Mouse (Mus musculus) brain, embryonic 14.5 days (tissue): ENCODE data around the gene Gm20403. TPM values are rescaled to one million over a fixed set of nuclear protein-coding genes. Genes with fewer than 3 reads are reported as not detected.
A peak's percentile ranks its signal among the peaks of the same experiment; 100 is the strongest.

Experiments used
- DNase-seq: peaks from one replicate; pipeline ENCODE4 v3.0.0-alpha.2; 2011; ENCODE audit warnings: low read depth
- CTCF ChIP-seq: fragments of 200-500 bp; IDR thresholded peaks from 2 replicates; pipeline ENCODE4 v1.5.1; 2012; ENCODE audit warnings: inconsistent platforms, mild to moderate bottlenecking, moderate library complexity, borderline replicate concordance; ENCODE audit not compliant: insufficient read depth, insufficient read length; ENCODE audit errors: extremely low read depth
- POLR2A ChIP-seq: fragments of 200-500 bp; IDR thresholded peaks from 2 replicates; pipeline ENCODE4 v1.6.1; 2012; ENCODE audit warnings: mild to moderate bottlenecking, inconsistent platforms, borderline replicate concordance; ENCODE audit not compliant: poor library complexity, insufficient read depth, insufficient read length, severe bottlenecking; ENCODE audit errors: extremely low read depth
- polyA plus RNA-seq: library from polyadenylated mRNA; depleted of rRNA; stranded (reverse); fragments of >200 nt; gene quantifications from 2 replicates; pipeline ENCODE4 v1.2.3, GENCODE M21; 2012

Gene Gm20403
- polyA plus RNA-seq, 1 experiment: not detected

DNA sequence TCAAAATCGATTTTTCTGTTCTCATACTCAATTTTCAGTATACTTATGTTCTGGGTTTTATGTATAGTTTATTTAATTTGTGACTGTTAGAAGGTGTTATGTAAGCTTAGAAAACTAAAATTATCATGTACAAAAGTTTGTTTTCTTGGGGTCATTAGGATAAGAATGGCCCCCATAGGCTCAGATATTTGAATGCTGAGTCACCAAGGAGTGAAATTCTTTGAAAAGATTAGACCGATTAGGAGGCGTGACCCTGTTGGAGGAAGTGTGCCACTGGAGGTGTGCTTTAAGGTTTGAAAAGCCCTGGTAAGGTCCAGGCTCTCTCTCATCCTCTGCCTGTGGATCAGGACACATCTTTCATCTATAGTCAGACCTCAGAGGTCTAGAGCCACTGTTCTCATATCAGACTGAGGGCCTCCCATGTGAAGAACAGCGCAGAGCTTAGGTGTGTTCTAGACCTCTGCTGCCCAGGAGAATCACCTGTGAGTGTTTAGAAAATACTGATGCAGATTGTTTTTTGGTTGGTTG is 2.1 kb upstream of the Gm20403 start:
- no peak for DNase-seq
- TF ChIP-seq POLR2A (no peak), CTCF (no peak)

GRCm38 (mm10) chr12:54987156-54987555 is 827 bp upstream of the Gm20403 start:
- TF ChIP-seq POLR2A: no peak
- no peak for DNase-seq

GRCm38 (mm10) chr12:54985257-54986051 is 875 bp downstream of the Gm20403 start:
- peak; percentile 63 for DNase-seq
- TF ChIP-seq CTCF (peak; percentile 10; the same call in 1 of the 2 replicates), POLR2A (peak; percentile 17; the same call in 1 of the 2 replicates)

GRCm38 (mm10) chr12:54984701-54985256 is 1.6 kb downstream of the Gm20403 start:
- TF ChIP-seq CTCF: no peak

DNA sequence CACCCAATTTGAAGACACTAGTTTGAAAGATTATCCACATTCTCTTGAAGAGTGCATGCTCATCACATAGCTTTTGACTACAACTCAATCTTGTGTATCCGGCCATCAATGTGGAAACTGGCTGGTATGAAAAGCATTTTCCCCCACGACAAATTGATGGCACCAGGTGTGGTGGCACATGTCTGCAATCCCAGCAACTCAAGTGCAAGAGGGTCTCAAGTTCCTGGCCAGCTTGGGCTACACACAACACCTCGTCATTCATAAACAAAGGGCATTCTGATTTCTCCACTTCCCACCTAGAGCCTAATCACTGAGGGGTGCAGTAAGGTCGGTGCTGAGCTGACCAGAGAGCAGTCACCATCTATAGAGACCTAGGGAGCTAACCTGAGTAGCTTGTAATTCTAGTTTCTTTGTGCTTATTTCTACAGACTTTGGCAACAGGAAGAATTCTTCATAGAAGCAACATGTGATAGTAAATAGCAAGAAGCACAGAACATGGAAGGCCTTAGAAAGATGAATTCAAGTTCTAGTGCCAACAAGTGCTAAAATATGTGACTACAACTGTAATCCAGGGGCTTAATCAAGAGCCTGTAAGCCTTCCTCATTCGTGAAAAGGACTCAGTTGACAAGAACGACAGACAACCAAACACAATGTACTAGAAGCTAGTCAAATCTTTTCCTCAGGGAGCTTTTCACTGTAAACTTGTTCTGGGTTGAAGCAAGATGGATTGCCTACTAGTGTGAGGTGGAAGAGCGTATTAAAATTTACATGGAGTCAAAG is 3.2 kb downstream of the Gm20403 start:
- no peak for DNase-seq
- TF ChIP-seq POLR2A (no peak), CTCF (no peak)

More at GRCm38 (mm10) chr12:54984701-54985256, 1.6 kb downstream of the Gm20403 start:
- DNase-seq: peak; percentile 75

DNA sequence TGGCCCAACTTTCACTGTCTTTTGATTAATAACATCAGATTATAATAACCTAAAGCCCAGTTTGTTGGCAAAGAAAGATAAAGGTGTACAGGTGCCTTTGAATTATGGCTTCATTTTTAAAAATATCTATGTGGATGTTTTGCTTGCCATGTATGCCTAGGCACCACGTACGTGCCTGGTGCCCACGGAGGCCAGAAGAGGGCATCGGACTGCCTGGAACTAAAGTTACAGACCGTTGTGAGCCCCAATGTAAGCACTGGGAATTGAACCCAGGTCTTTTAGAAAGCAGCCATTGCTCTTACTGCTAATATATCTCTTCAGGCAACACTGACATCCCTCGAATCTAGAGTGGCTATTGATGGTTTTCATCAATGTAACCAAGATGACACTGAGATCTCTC is 4.4 kb downstream of the Gm20403 start:
- DNase-seq: no peak

DNA sequence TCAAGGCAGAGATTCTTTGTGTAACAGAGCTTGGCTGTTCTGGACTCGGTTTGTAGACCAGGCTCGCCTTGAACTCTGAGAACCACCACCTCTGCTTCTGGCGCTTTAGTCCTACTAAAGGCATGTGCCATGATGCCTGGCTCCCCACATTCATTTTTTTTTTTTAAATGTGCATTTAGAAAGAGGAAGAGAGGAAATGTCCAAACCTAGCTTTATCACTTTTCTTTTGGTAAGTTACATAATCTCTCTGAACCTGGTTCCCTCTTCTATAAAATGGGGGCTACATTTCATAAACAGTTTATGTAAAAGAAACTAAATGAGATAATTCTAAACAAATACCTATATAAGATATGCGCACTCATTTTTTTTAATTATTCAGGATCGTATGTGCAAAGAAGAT is 5.4 kb downstream of the Gm20403 start:
- no peak for DNase-seq
- TF ChIP-seq CTCF: no peak

More for the DNA sequence above, 4.4 kb downstream of the Gm20403 start:
- no peak for TF ChIP-seq CTCF
- TF ChIP-seq POLR2A: no peak

GRCm38 (mm10) chr12:54980532-54980931 is 5.8 kb downstream of the Gm20403 start:
- no peak for TF ChIP-seq CTCF
- DNase-seq: no peak

DNA sequence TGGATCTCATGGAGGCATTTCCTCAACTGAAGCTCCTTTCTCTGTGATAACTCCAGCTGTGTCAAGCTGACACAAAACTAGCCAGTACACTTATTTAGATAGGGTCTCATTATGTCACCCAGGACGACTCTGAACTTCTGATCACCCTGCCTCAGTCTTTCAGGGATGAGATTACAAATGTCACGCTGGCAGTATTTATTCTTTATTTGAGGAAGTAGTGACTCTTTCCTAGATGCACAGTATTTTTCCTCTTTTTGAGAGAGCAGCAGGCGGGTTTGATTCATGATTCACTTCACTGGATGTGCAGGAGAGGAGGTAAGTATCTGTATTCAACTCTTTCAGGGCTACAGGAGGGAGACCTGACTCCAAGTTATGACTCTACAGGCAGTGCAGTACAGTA is 17.3 kb downstream of the Gm20403 start:
- TF ChIP-seq POLR2A: no peak
- no peak for TF ChIP-seq CTCF
- no peak for DNase-seq

DNA sequence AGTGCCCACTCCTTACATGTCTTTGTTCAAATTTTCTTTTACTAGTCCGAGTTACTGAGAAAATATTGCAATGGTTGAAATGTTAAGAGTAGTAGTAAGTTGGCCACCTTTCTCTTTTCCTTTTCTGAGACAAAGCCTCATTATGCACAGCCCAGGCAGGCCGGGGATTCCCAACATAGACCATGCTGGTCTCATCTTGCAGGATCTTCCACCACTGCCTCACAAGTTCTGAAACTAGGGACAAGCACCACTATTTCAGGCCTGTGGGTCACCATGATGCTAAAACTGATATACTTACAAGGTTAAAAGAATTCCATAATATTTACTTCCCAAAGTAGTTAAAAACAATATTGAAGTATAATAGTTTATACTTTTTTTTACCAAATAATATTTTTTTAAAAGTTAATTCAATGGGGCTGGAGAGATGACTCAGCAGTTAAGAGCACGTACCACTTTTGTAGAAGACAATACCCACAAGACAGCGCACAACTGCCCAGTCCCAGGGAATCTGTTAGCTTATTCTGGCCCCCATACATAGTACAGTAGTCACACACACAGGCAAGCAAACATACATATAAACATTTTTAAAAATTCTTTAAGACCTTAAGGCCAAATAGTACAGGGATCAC is 20.7 kb downstream of the Gm20403 start:
- no peak for DNase-seq
- no peak for TF ChIP-seq POLR2A
- no peak for TF ChIP-seq CTCF

GRCm38 (mm10) chr12:54959569-54959968 is 26.8 kb downstream of the Gm20403 start:
- TF ChIP-seq CTCF (no peak), POLR2A (no peak)
- no peak for DNase-seq
